Mouse (Mus musculus) hindlimb bud, embryonic 11.5 days (tissue): ENCODE results near the gene Lcat.

Experiments used
- DNase-seq: peaks from one replicate; pipeline ENCODE4 v3.0.0-alpha.2; 2012; ENCODE audit warnings: low read depth, low spot score; ENCODE audit errors: extremely low spot score

The Lcat gene

GRCm38 (mm10) chr8:105889756-105890465 lies 53.3 kb downstream of the Lcat start:
- no peak for DNase-seq
